Mouse (Mus musculus): ENCODE measurements around the gene Gm10378. TPM values are rescaled to one million over a fixed set of nuclear protein-coding genes. Genes with fewer than 3 reads are reported as not detected.
"Not testable (repeated sequence)": the region's sequence is repeated elsewhere in the genome, so short reads cannot be mapped to it uniquely, and the experiment has no call there.

Gm10378 gene
- not detected in 2 replicates for polyA plus RNA-seq (2016; fragmentation: Nextera tagmentation; extraction: Ambion mirVana)

DNA sequence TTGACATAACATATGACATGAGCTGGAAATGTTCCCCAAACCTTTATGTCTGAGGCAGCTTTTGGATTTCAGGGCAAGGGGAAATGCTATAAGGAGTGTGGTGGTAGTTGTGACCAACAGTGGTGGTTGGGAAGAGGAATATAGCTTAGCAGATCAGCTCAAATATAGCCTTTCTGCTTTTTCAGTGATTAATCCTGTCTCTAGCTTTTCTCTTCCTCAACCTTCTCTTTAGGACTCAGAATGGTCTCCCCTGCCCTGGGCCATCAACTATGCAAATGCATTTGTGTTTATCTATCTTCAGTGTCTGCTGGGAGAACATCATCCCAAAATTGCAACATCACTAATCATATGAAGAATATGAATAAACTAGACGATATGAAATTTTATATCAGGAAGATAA, at the start of gene Gm10378:
TSS of gene Gm10378 (plus strand) at position 301 of the 400 bp plus-strand sequence.
- not testable (repeated sequence) for H3K27me3 ChIP-seq (replicated peaks)

DNA sequence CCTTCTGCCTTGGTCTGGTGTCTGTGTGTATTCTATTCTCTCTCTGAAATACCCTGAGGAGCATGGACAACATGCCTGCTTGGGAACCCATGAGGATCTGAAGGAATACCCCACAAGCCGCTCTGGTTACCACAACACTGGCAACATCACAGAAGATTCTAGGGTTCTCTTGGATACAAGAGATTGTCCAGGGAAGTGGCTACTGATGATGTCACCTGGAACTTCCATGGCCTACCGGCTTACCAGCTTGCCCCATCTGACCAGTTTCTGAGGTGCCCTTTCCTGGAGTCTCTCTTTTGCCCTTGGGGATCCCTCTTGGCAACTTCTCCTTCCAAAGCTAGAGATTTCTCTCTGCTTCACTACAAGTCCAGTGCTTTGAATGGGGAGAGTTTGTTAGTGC, 13.9 kb upstream of the Gm10378 start, which contains the start of gene Gm3633:
TSS of gene Gm3633 (minus strand) at position 101 of the 400 bp plus-strand sequence.
- not testable (repeated sequence) for H3K9me3 ChIP-seq (replicated peaks); H3K4me3 ChIP-seq; H3K4me2 ChIP-seq; H3K4me1 ChIP-seq (replicated peaks); ATAC-seq (ENCODE audit: insufficient number of reproducible peaks, low FRiP score); H3K9ac ChIP-seq; H3K27ac ChIP-seq (ENCODE audit: poor library complexity, severe bottlenecking); H3K36me3 ChIP-seq; H3K27me3 ChIP-seq (replicated peaks)
- WGBS = 89% methylated on average over 1 of the region's 2 CpGs

More for the DNA sequence above, at the start of gene Gm10378:
- not testable (repeated sequence) for H3K4me3 ChIP-seq; H3K27ac ChIP-seq (ENCODE audit: poor library complexity, severe bottlenecking); H3K36me3 ChIP-seq; H3K9ac ChIP-seq; H3K9me3 ChIP-seq (replicated peaks); H3K4me1 ChIP-seq (replicated peaks); H3K4me2 ChIP-seq; ATAC-seq (ENCODE audit: insufficient number of reproducible peaks, low FRiP score)
- WGBS = no CpG with 5 or more reads among the region's 1 CpGs

Small RNAs within 50 kb of the gene (microRNA-seq; reads per million reads assigned to microRNA genes)
- gene Gm23620 (not detected), gene Gm25228 (not detected)

Other genes with a start within 250 kb of the Gm10378 start
- not detected in 2 replicates for gene Gm8005, start 216.3 kb upstream of the Gm10378 start, polyA plus RNA-seq (2016; fragmentation: Nextera tagmentation; extraction: Ambion mirVana)
- gene Gm8011, start 192.1 kb upstream of the Gm10378 start, polyA plus RNA-seq (2016; fragmentation: Nextera tagmentation; extraction: Ambion mirVana) = not detected in 2 replicates
- not detected in 2 replicates for gene Gm8020, start 153.6 kb upstream of the Gm10378 start, polyA plus RNA-seq (2016; fragmentation: Nextera tagmentation; extraction: Ambion mirVana)
- gene Gm8024, start 131.7 kb upstream of the Gm10378 start, polyA plus RNA-seq (2016; fragmentation: Nextera tagmentation; extraction: Ambion mirVana) = not detected in 2 replicates
- gene Gm17124, start 56.1 kb upstream of the Gm10378 start, polyA plus RNA-seq (2016; fragmentation: Nextera tagmentation; extraction: Ambion mirVana) = not detected in 2 replicates
- not detected in 2 replicates for gene Gm3633, start 14.0 kb upstream of the Gm10378 start, polyA plus RNA-seq (2016; fragmentation: Nextera tagmentation; extraction: Ambion mirVana)
- not detected in 2 replicates for gene Gm3015, start 112.9 kb downstream of the Gm10378 start, polyA plus RNA-seq (2016; fragmentation: Nextera tagmentation; extraction: Ambion mirVana)
- gene Gm10377, start 142.0 kb downstream of the Gm10378 start, polyA plus RNA-seq (2016; fragmentation: Nextera tagmentation; extraction: Ambion mirVana) = not detected in 2 replicates
- gene Gm21977, start 197.5 kb downstream of the Gm10378 start, polyA plus RNA-seq (2016; fragmentation: Nextera tagmentation; extraction: Ambion mirVana) = not detected in 2 replicates